Mouse (Mus musculus): ENCODE data around the gene D2hgdh. TPM values are rescaled to one million over a fixed set of nuclear protein-coding genes. Genes with fewer than 3 reads are reported as not detected.
"Not testable (repeated sequence)": the region's sequence is repeated elsewhere in the genome, so short reads cannot be mapped to it uniquely, and the experiment has no call there.

The D2hgdh gene
- total RNA-seq, 2 experiments from 2014 or later, result 10.1 to 18.4 TPM

DNA sequence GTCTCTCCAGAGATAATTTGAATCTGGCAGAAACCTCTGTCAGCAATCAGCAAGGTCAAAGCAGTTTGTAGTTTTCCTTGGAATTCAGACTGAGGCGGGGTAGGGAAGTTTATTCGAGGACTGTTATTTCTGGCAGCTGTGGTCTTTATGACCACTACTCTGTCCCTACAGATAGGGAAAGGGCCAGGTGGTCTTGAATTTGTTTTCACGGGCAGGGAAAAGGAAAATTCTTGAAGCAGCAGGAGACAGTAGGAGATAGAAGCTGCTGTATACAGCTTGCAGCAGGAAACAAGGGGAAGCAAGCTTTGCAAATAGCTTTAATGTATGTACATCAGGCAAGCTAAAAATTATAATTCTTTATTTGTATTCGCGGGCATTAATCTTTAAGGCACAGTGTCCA lies 76.6 kb downstream of the D2hgdh start:
- ATAC-seq (replicated peaks; ENCODE audit: low FRiP score, poor library complexity, severe bottlenecking), result not testable (repeated sequence)

Other genes starting within 250 kb of the D2hgdh start
- gene Stk25, start 166.2 kb upstream of the D2hgdh start, total RNA-seq (2015; ENCODE audit: low replicate concordance), result 28.5 and 36.5 TPM in 2 replicates
- gene Stk25, start 166.2 kb upstream of the D2hgdh start, total RNA-seq (2017; ENCODE audit: low replicate concordance), result 33.5 and 52.2 TPM in 2 replicates
- gene Bok, start 139.2 kb upstream of the D2hgdh start, total RNA-seq (2015; ENCODE audit: low replicate concordance), result not detected in 2 replicates
- not detected in 2 replicates for gene Bok, start 139.2 kb upstream of the D2hgdh start, total RNA-seq (2017; ENCODE audit: low replicate concordance)
- 67.8 and 91.4 TPM in 2 replicates for gene Atg4b, start 73.4 kb upstream of the D2hgdh start, total RNA-seq (2015; ENCODE audit: low replicate concordance)
- 116 and 166 TPM in 2 replicates for gene Atg4b, start 73.4 kb upstream of the D2hgdh start, total RNA-seq (2017; ENCODE audit: low replicate concordance)
- 1.1 and 30.6 TPM in 2 replicates for gene Thap4, start 70.0 kb upstream of the D2hgdh start, total RNA-seq (2015; ENCODE audit: low replicate concordance)
- 3.1 and 14.1 TPM in 2 replicates for gene Thap4, start 70.0 kb upstream of the D2hgdh start, total RNA-seq (2017; ENCODE audit: low replicate concordance)
- gene Dtymk, start 23.0 kb upstream of the D2hgdh start, total RNA-seq (2015; ENCODE audit: low replicate concordance), result 135 and 183 TPM in 2 replicates
- 123 and 140 TPM in 2 replicates for gene Dtymk, start 23.0 kb upstream of the D2hgdh start, total RNA-seq (2017; ENCODE audit: low replicate concordance)
- gene Ing5, start 20.9 kb upstream of the D2hgdh start, total RNA-seq (2015; ENCODE audit: low replicate concordance), result 10.5 and 18.4 TPM in 2 replicates
- gene Ing5, start 20.9 kb upstream of the D2hgdh start, total RNA-seq (2017; ENCODE audit: low replicate concordance), result 23.2 and 41.9 TPM in 2 replicates
- gene Gal3st2, start 36.4 kb downstream of the D2hgdh start, total RNA-seq (2015; ENCODE audit: low replicate concordance), result not detected in 2 replicates
- not detected in 2 replicates for gene Gal3st2, start 36.4 kb downstream of the D2hgdh start, total RNA-seq (2017; ENCODE audit: low replicate concordance)
- gene Gal3st2b, start 93.4 kb downstream of the D2hgdh start, total RNA-seq (2015; ENCODE audit: low replicate concordance), result 0.72 TPM in 1 of 2 replicates, not detected in the other
- not detected in 2 replicates for gene Gal3st2b, start 93.4 kb downstream of the D2hgdh start, total RNA-seq (2017; ENCODE audit: low replicate concordance)
- gene Gal3st2c, start 165.6 kb downstream of the D2hgdh start, total RNA-seq (2015; ENCODE audit: low replicate concordance), result not detected in 2 replicates
- not detected in 2 replicates for gene Gal3st2c, start 165.6 kb downstream of the D2hgdh start, total RNA-seq (2017; ENCODE audit: low replicate concordance)
- not detected in 2 replicates for gene Neu4, start 195.5 kb downstream of the D2hgdh start, total RNA-seq (2015; ENCODE audit: low replicate concordance)
- not detected in 2 replicates for gene Neu4, start 195.5 kb downstream of the D2hgdh start, total RNA-seq (2017; ENCODE audit: low replicate concordance)
- not detected in 2 replicates for gene Pdcd1, start 227.6 kb downstream of the D2hgdh start, total RNA-seq (2015; ENCODE audit: low replicate concordance)
- 1.3 TPM in 1 of 2 replicates, not detected in the other for gene Pdcd1, start 227.6 kb downstream of the D2hgdh start, total RNA-seq (2017; ENCODE audit: low replicate concordance)

Measured in erythroid progenitor cell, adult 5-6 weeks (primary cell).